Mouse (Mus musculus): Measurements from ENCODE around the gene Phospho1. TPM values are rescaled to one million over a fixed set of nuclear protein-coding genes. Genes with fewer than 3 reads are reported as not detected.

The Phospho1 gene
- polyA plus RNA-seq, 2 experiments, result 5.7 to 22.0 TPM

DNA sequence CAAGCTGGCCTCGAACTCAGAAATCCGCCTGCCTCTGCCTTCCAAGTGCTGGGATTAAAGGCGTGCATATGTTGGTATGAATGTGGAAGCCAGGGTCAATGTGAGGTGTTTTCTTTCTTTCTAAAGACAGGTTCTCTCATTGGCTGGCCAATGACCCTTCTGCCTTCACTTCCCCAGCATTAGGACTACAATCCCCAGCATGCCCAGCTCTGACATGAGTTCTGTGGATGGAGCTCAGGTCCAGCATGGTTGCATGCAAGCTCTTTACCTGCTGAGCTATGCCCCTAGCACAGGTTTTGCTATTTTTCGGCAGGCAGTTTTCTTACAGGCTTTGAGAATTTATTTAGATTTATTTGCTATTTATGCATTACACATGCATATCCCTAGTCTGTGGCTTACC is 33.0 kb downstream of the Phospho1 start:
- TF ChIP-seq EP300 (IDR thresholded peaks at IDR 0.05; ENCODE audit: low read depth), result no peak
- ATAC-seq (ENCODE audit: insufficient read depth) (no peak), DNase-seq (ENCODE audit: low read depth in 3 of 3, low spot score in 3 of 3) (no peak)
- Histone ChIP-seq H3K9me3 (ENCODE audit: control insufficient read depth, low read length) (no peaks in the 10 kb centered on the region), H3K27ac (no peak overlapping the region; the same call in 1 of the 2 replicates), H3K9ac (replicated peaks) (no peak overlapping the region; the same call in 1 of the 2 replicates), H3K4me3 (ENCODE audit: insufficient read depth in 1 of 2, low read depth in 2 of 2, low read length in 2 of 2) (no peak overlapping the region; a peak in 1 of 4 replicates), H3K27me3 (ENCODE audit: control insufficient read depth, insufficient read depth, low read length) (no peaks in the 10 kb centered on the region; the same call in 1 of the 2 replicates), H3K36me3 (replicated peaks; ENCODE audit: control insufficient read depth, insufficient read depth, low read depth) (no peaks in the 10 kb centered on the region), H3K4me2 (ENCODE audit: low read depth) (peak overlapping the region; percentile 95), H3K4me1 (replicated peaks; ENCODE audit: control insufficient read depth in 2 of 2, insufficient read depth in 2 of 2, low read length in 1 of 2) (peaks cover 17 to 20% of the 10 kb centered on the region in 2 experiments)
- WGBS (ENCODE audit: insufficient replicate concordance), result 82% methylated on average over 4 of the region's 4 CpGs

DNA sequence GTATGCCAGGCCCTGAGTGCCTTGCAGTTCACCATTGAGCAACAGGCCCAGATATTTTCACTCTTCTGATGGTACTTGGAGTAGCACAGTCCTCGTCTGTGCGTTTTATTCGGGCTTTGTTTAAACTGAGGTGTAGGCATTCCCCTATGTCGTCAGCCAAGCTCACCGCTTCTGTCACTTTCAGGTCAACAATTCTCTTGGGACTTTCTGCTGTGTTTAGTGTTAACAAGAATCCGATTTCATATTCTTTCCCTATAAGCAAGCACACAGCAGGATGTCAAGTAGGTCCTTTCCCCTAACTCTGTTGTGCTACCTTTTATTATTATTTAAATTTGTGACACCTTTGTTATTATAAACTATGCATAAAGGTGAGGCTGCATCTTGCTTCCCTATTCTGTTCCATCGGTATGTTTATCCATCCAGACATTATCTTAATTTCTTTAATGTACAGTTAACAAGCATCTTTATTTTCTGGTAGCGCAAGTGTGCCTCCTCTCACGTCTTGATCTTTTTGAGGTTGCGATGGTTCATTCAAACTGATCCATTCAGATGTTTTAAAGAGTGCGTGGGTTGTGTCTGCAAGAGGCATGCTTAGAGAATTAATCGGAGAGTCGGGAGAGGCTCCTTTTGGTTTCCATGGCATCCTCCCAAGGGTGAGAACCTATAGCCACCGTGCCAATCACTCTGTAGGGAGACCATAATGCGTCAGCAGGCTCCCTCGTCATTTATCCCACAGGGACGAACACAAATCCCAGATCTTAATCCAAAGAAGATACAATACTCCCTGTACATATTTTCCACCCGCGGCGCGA is 33.6 kb downstream of the Phospho1 start:
- H3K4me1 ChIP-seq (replicated peaks; ENCODE audit: control insufficient read depth in 2 of 2, insufficient read depth in 2 of 2, low read length in 1 of 2), result peaks cover 17 to 20% of the 10 kb centered on the region in 2 experiments
- no peak for ATAC-seq (ENCODE audit: insufficient read depth)
- H3K27me3 ChIP-seq (ENCODE audit: control insufficient read depth, insufficient read depth, low read length), result no peaks in the 10 kb centered on the region
- H3K27ac ChIP-seq, result peak overlapping the region; percentile 97
- H3K4me3 ChIP-seq (ENCODE audit: insufficient read depth in 1 of 2, low read depth in 2 of 2, low read length in 2 of 2), result peak overlapping the region; percentile 78 to 87
- DNase-seq (ENCODE audit: low read depth in 3 of 3, low spot score in 3 of 3), result no peak
- TF ChIP-seq EP300 (IDR thresholded peaks at IDR 0.05; ENCODE audit: low read depth) (no peak), CTCF (IDR thresholded peaks at IDR 0.05; ENCODE audit: low read depth) (no peak)
- peak overlapping the region; percentile 95 for H3K4me2 ChIP-seq (ENCODE audit: low read depth)
- H3K9me3 ChIP-seq (ENCODE audit: control insufficient read depth, low read length), result no peaks in the 10 kb centered on the region
- peak overlapping the region; percentile 76 for H3K9ac ChIP-seq (replicated peaks)
- 28% methylated on average over 21 of the region's 21 CpGs for WGBS (ENCODE audit: insufficient replicate concordance)
- no peaks in the 10 kb centered on the region for H3K36me3 ChIP-seq (replicated peaks; ENCODE audit: control insufficient read depth, insufficient read depth, low read depth)

DNA sequence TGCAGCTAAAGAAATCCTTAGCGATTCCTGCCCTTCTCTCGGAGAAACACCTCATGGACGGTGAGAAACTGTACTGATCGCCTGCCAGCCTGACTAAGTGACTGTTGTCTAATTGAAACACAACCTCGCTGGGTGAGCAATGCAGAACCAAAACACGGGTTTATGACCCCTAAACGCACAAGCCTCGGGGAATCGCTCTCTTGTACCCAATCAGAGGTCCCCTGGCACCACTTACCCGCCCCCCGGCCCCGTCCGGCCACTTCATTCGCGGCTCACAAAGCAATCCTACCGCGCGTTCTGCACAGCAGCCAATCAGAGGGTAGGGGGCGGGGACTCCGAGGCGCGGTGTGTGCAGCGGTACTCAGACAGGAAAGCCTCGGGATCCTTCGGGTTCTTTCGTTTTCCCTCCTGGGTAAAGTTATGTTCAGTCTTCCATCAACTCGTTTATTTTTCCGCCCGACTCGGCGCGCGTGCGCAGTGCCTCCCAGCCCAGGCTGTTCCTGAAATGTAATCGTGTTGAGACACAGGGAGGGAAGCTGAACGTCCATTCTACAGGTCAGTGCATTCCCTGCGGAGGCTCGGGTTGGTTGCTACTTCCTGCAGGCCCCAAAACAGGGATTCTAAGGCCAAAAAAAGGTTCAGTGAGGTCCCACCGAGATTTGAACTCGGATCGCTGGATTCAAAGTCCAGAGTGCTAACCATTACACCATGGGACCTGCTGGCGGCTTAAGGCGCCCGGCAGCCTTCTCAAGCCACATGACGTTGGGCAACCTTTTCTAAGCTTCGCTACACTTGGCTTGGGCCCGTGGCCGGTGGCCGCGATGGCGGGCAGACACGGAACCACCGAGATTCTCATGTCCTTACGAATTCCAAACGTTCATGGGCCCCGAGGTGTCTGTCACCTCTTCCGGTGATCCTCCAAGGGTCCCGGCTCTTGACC is 34.5 kb downstream of the Phospho1 start:
- TF ChIP-seq EP300 (IDR thresholded peaks at IDR 0.05; ENCODE audit: low read depth), result peak; percentile 28
- TF ChIP-seq CTCF (IDR thresholded peaks at IDR 0.05; ENCODE audit: low read depth), result no peak
- DNase-seq (ENCODE audit: low read depth in 3 of 3, low spot score in 3 of 3) (peak; percentile 96 to 98 (median 97)), ATAC-seq (ENCODE audit: insufficient read depth) (peak; percentile 95)
- H3K9me3 ChIP-seq (ENCODE audit: control insufficient read depth, low read length), result no peaks in the 10 kb centered on the region
- H3K4me1 ChIP-seq (replicated peaks; ENCODE audit: control insufficient read depth in 2 of 2, insufficient read depth in 2 of 2, low read length in 1 of 2), result peaks cover 17 to 20% of the 10 kb centered on the region in 2 experiments
- under 1% methylated on average over 58 of the region's 58 CpGs for WGBS (ENCODE audit: insufficient replicate concordance)
- peak overlapping the region; percentile 95 for H3K4me2 ChIP-seq (ENCODE audit: low read depth)
- peak overlapping the region; percentile 78 to 87 for H3K4me3 ChIP-seq (ENCODE audit: insufficient read depth in 1 of 2, low read depth in 2 of 2, low read length in 2 of 2)
- peak overlapping the region; percentile 78 for H3K9ac ChIP-seq (replicated peaks)
- H3K27me3 ChIP-seq (ENCODE audit: control insufficient read depth, insufficient read depth, low read length), result no peaks in the 10 kb centered on the region
- peak overlapping the region; percentile 97 for H3K27ac ChIP-seq
- no peaks in the 10 kb centered on the region for H3K36me3 ChIP-seq (replicated peaks; ENCODE audit: control insufficient read depth, insufficient read depth, low read depth)

DNA sequence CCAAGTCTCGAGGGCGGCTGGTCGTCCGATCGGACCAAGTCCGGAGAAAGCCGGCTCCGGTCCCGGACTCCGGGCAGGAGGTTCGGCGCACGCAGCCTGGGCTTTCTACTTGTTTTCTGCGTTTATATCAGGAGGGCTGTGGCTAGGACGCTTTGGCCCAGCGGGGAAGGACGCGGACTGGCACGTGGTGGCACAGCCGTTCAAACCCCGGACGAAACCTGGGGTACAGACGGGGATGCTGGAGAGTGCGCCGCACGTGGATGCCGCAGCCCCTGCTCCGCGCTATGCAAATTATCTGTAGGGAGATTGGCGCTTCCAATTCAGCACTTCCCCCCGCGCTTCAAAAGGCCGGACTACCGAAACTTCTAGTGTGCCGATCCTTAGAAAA is 35.2 kb downstream of the Phospho1 start:
- H3K9ac ChIP-seq (replicated peaks), result peak overlapping the region; percentile 78
- DNase-seq (ENCODE audit: low read depth in 3 of 3, low spot score in 3 of 3) (peak; percentile 56 to 59 (median 56)), ATAC-seq (ENCODE audit: insufficient read depth) (peak; percentile 54)
- no peaks in the 10 kb centered on the region for H3K9me3 ChIP-seq (ENCODE audit: control insufficient read depth, low read length)
- peak overlapping the region; percentile 97 for H3K27ac ChIP-seq
- H3K4me3 ChIP-seq (ENCODE audit: insufficient read depth in 1 of 2, low read depth in 2 of 2, low read length in 2 of 2), result peak overlapping the region; percentile 76 to 78
- peak; percentile 31 for TF ChIP-seq CTCF (IDR thresholded peaks at IDR 0.05; ENCODE audit: low read depth)
- TF ChIP-seq EP300 (IDR thresholded peaks at IDR 0.05; ENCODE audit: low read depth), result no peak
- peaks cover 17 to 20% of the 10 kb centered on the region in 2 experiments for H3K4me1 ChIP-seq (replicated peaks; ENCODE audit: control insufficient read depth in 2 of 2, insufficient read depth in 2 of 2, low read length in 1 of 2)
- H3K4me2 ChIP-seq (ENCODE audit: low read depth), result peak overlapping the region; percentile 95
- H3K27me3 ChIP-seq (ENCODE audit: control insufficient read depth, insufficient read depth, low read length), result no peaks in the 10 kb centered on the region
- WGBS (ENCODE audit: insufficient replicate concordance), result under 1% methylated on average over 35 of the region's 35 CpGs
- no peaks in the 10 kb centered on the region for H3K36me3 ChIP-seq (replicated peaks; ENCODE audit: control insufficient read depth, insufficient read depth, low read depth)

Measured in liver, embryonic 14.5 days (tissue).